ENCODE assay signal across 9 mouse cellular contexts in genomic region chr13:39823965-39824555, GRCm38 (mm10).
DNase-seq lines count a peak whose midpoint lies in the region; ATAC-seq and TF ChIP-seq lines count a peak whose summit lies in the region.
"Had no signal": no experiment of that assay in that cellular context is flagged by ENCODE, and none has a peak within 500 bp of the region (broad histone marks: within the 10 kb centered on the region; RNA-seq: fewer than 3 reads in every experiment).

No protein-coding gene starts in this region.

- peak overlapping the region; percentile 68 for H3K4me2 ChIP-seq in forebrain, postnatal 0 days (ENCODE audit: low read depth)
- peak overlapping the region; percentile 57 for H3K4me2 ChIP-seq in midbrain, postnatal 0 days (ENCODE audit: low read depth, low read length, poor library complexity, severe bottlenecking)

- H3K9me3 ChIP-seq in heart, embryonic 10.5 days: no peaks in the 10 kb centered on the region
- H3K9me3 ChIP-seq in forebrain, postnatal 0 days (ENCODE audit: low read length): no peaks in the 10 kb centered on the region
- H3K9me3 ChIP-seq in midbrain, postnatal 0 days (ENCODE audit: low read length): no peaks in the 10 kb centered on the region

- peak overlapping the region; percentile 54 for H3K9ac ChIP-seq in forebrain, postnatal 0 days
- H3K9ac ChIP-seq in midbrain, postnatal 0 days (replicated peaks; ENCODE audit: low read length, poor library complexity, severe bottlenecking): peak overlapping the region; percentile 46

- H3K27me3 ChIP-seq in heart, embryonic 10.5 days (ENCODE audit: insufficient read depth, poor library complexity, severe bottlenecking): no peaks in the 10 kb centered on the region
- no peaks in the 10 kb centered on the region for H3K27me3 ChIP-seq in forebrain, postnatal 0 days (ENCODE audit: insufficient read depth, low read length)
- H3K27me3 ChIP-seq in midbrain, postnatal 0 days (ENCODE audit: insufficient read depth, low read length): no peaks in the 10 kb centered on the region

- H3K4me3 ChIP-seq in heart, embryonic 10.5 days: peak overlapping the region; percentile 62
- H3K4me3 ChIP-seq in forebrain, postnatal 0 days (ENCODE audit: low read depth, low read length): peak overlapping the region; percentile 41
- H3K4me3 ChIP-seq in midbrain, postnatal 0 days (ENCODE audit: low read depth, low read length): peak overlapping the region; percentile 28
- H3K4me3 ChIP-seq: erythroblast, embryonic 14.5 days had no signal

- 0 out of 2 replicates have a peak, but pooled peaks have one; percentile 27 for TF ChIP-seq CTCF in forebrain, postnatal 0 days (IDR thresholded peaks at IDR 0.05; ENCODE audit: low read depth)
- no peak for TF ChIP-seq CTCF in midbrain, postnatal 0 days (IDR thresholded peaks at IDR 0.05)

- H3K4me1 ChIP-seq in heart, embryonic 10.5 days: peaks cover 15% of the 10 kb centered on the region
- H3K4me1 ChIP-seq in forebrain, postnatal 0 days (ENCODE audit: insufficient read depth): peaks cover 9% of the 10 kb centered on the region
- 0 out of 2 replicates have a peak, but pooled peaks cover 2% of the 10 kb centered on the region for H3K4me1 ChIP-seq in midbrain, postnatal 0 days (ENCODE audit: insufficient read depth, low read length)

- H3K36me3 ChIP-seq in heart, embryonic 10.5 days: no peaks in the 10 kb centered on the region
- no peaks in the 10 kb centered on the region for H3K36me3 ChIP-seq in forebrain, postnatal 0 days (ENCODE audit: insufficient read depth)
- H3K36me3 ChIP-seq in midbrain, postnatal 0 days (ENCODE audit: insufficient read depth, low read length): no peaks in the 10 kb centered on the region

- 2% methylated on average over 20 of the region's 20 CpGs for WGBS in heart, embryonic 10.5 days
- 6% methylated on average over 20 of the region's 20 CpGs for WGBS in forebrain, postnatal 0 days
- WGBS in midbrain, postnatal 0 days: 9% methylated on average over 20 of the region's 20 CpGs

- peak; percentile 70 for ATAC-seq in forebrain, postnatal 0 days
- peak; percentile 60 for ATAC-seq in midbrain, postnatal 0 days (ENCODE audit: low FRiP score)

- peak overlapping the region; percentile 77 for H3K27ac ChIP-seq in heart, embryonic 10.5 days
- peak overlapping the region; percentile 17 for H3K27ac ChIP-seq in forebrain, postnatal 0 days (ENCODE audit: low read depth, low read length)
- peak overlapping the region; percentile 4; the same call in 1 of the 2 replicates for H3K27ac ChIP-seq in midbrain, postnatal 0 days (ENCODE audit: low read depth, low read length)

- peak; percentile 76 for DNase-seq in heart, embryonic 10.5 days (ENCODE audit: low spot score)
- no peak for DNase-seq in heart, adult 9 months (ENCODE audit: low spot score in 2 of 2)
- DNase-seq in 416B (ENCODE audit: low read depth): peak; percentile 60
- DNase-seq in cerebellum, adult 8-10 months: peak; percentile 23
- peak; percentile 68 for DNase-seq in forebrain, postnatal 0 days
- DNase-seq in layer of hippocampus, postnatal 25 days (ENCODE audit: extremely low spot score in 1 of 2, low spot score in 1 of 2): peak; percentile 10 to 21
- peak; percentile 59 for DNase-seq in midbrain, postnatal 0 days (ENCODE audit: low spot score)
- DNase-seq in spleen, adult 12 weeks (ENCODE audit: low spot score): no peak

Comparison
In these comparisons a context has a peak if more than half of its experiments do, and no peak if none do; other contexts are left out.
1. DNase-seq: peak in heart, embryonic 10.5 days (single experiment), 416B (single experiment), cerebellum, adult 8-10 months (single experiment), forebrain, postnatal 0 days (single experiment), layer of hippocampus, postnatal 25 days (2 of 2) and midbrain, postnatal 0 days (single experiment); none in heart, adult 9 months (0 of 2) and spleen, adult 12 weeks (single experiment).
2. H3K27ac ChIP-seq: peak in every context shown above with its lines; median percentile 77 in heart, embryonic 10.5 days; 17 in forebrain, postnatal 0 days; 4 in midbrain, postnatal 0 days.
3. Peak in every context shown above with its lines, with median percentiles within 50 percentile points of each other: H3K4me3 ChIP-seq.